Mouse (Mus musculus) CD4-positive, CD25-positive, alpha-beta regulatory T cell (primary cell): ENCODE data around the gene Ubxn11. TPM values are rescaled to one million over a fixed set of nuclear protein-coding genes. Genes with fewer than 3 reads are reported as not detected.

Source experiments
- polyA plus RNA-seq: library from polyadenylated mRNA; unstranded; fragments of 100-300 nt; shearing (Covaris generic); gene quantifications from one replicate; pipeline ENCODE4 v1.2.1, GENCODE M21; 2017

Gene Ubxn11
- 64.4 TPM for polyA plus RNA-seq

GRCm38 (mm10) chr4:134101979-134102741 lies at the start of gene Ubxn11:
Gene Ubxn11, plus strand, starts transcription at chr4:134102570.

GRCm38 (mm10) chr4:134053538-134053937 lies 48.8 kb upstream of the Ubxn11 start, which contains the start of gene Zfp683:
Gene Zfp683, plus strand, starts transcription at chr4:134053838.

GRCm38 (mm10) chr4:134060135-134060865 lies 42.1 kb upstream of the Ubxn11 start, which contains the start of gene Crybg2:
Gene Crybg2, plus strand, starts transcription at chr4:134060815.

GRCm38 (mm10) chr4:134094923-134095547 lies 7.3 kb upstream of the Ubxn11 start, which contains the start of gene Cd52:
Gene Cd52, minus strand, starts transcription at chr4:134095082.

GRCm38 (mm10) chr4:134128221-134128982 lies 26.0 kb downstream of the Ubxn11 start, which contains the start of gene Sh3bgrl3:
Gene Sh3bgrl3, minus strand, starts transcription at chr4:134128789.

Other genes with a start within 250 kb of the Ubxn11 start
- gene Rps6ka1, start 214.8 kb upstream of the Ubxn11 start, polyA plus RNA-seq: 314 TPM
- gene Hmgn2, start 133.9 kb upstream of the Ubxn11 start, polyA plus RNA-seq: 409 TPM
- 30.3 TPM for gene Dhdds, start 101.7 kb upstream of the Ubxn11 start, polyA plus RNA-seq
- gene Lin28a, start 83.7 kb upstream of the Ubxn11 start, polyA plus RNA-seq: not detected
- 1.1 TPM for gene Zfp683, start 48.7 kb upstream of the Ubxn11 start, polyA plus RNA-seq
- gene Crybg2, start 41.8 kb upstream of the Ubxn11 start, polyA plus RNA-seq: 16.0 TPM
- gene Cd52, start 7.5 kb upstream of the Ubxn11 start, polyA plus RNA-seq: 2,735 TPM
- gene Sh3bgrl3, start 26.2 kb downstream of the Ubxn11 start, polyA plus RNA-seq: 1,392 TPM
- gene Cep85, start 84.5 kb downstream of the Ubxn11 start, polyA plus RNA-seq: 38.4 TPM
- not detected for gene Gm7534, start 100.4 kb downstream of the Ubxn11 start, polyA plus RNA-seq
- not detected for gene Catsper4, start 124.8 kb downstream of the Ubxn11 start, polyA plus RNA-seq
- 0.12 TPM for gene Cnksr1, start 135.8 kb downstream of the Ubxn11 start, polyA plus RNA-seq
- 9.3 TPM for gene E130218I03Rik, start 141.1 kb downstream of the Ubxn11 start, polyA plus RNA-seq
- gene Zfp593, start 143.0 kb downstream of the Ubxn11 start, polyA plus RNA-seq: 23.6 TPM
- gene Gm30191, start 144.4 kb downstream of the Ubxn11 start, polyA plus RNA-seq: not detected
- not detected for gene Grrp1, start 151.5 kb downstream of the Ubxn11 start, polyA plus RNA-seq
- gene Pdik1l, start 185.3 kb downstream of the Ubxn11 start, polyA plus RNA-seq: 17.7 TPM
- gene Trim63, start 212.6 kb downstream of the Ubxn11 start, polyA plus RNA-seq: not detected
- 0.28 TPM for gene Slc30a2, start 240.6 kb downstream of the Ubxn11 start, polyA plus RNA-seq